Mouse (Mus musculus) left cerebral cortex, postnatal 10 days (tissue): ENCODE results near the gene Slc26a3. TPM values are rescaled to one million over a fixed set of nuclear protein-coding genes. Genes with fewer than 3 reads are reported as not detected.

Experiments
- DNase-seq, 2 experiments: peaks; one replicate each; pipeline ENCODE4 v3.0.0; 2021 to 2022; ENCODE audit warnings: low spot score in 2 of 2, mixed read lengths in 1 of 2; ENCODE audit errors: extremely low spot score in 1 of 2
- intact Hi-C: fragments of 180-260 bp; cut with DNase I; formaldehyde crosslinking; loops from one replicate; pipeline ENCODE4 v1.15.1; 2025
- total RNA-seq, 2 experiments: library from RNA; stranded (reverse); gene quantifications; 2 replicates each; pipeline ENCODE4 v1.2.3; 2021

Slc26a3 gene
- total RNA-seq, 2 experiments from 2014 or later = 0.11 to 0.20 TPM

DNA sequence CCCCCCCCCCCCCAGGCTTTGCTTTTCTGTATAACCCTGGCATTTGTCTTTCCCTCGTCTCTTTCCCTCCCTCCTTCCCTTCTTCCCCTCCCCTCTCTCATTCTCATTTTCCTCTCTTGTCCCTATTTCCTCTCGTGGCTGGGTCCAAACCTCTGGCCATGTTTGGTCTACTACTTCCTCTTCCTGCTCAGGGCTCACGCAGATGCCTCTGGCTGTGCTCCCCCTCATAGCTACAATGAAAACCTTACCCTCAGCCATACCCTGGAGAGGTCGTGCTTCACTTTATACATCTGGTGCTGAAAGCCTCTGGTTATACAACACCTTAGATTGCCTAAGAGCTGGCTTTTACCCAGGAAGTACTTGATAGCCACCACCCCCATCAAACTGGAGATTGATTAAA lies 110.6 kb downstream of the Slc26a3 start:
- DNase-seq = no peak
- intact Hi-C loops = loop anchor here (5.0 to 10.0 kb wide), 2 partner anchors 154 to 206 kb away; partner anchors contain the start of genes Cog5 and Dus4l

DNA sequence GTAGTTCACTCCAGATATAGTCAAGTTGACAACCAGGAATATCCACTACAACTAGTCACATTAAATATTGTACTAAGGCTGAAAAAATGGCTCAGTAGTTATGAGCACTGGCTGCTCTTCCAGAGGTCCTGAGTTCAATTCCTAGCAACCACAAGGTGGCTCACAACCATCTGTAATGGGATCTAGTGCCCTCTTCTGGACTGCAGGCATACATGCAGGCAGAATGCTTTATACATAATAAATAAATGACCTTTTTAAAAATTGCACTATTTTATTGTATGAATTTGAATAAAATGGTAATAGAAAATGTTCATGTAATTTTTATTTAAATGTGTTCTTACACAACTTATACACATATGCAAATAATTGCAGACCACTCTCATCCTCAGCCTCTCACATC lies 112.5 kb downstream of the Slc26a3 start:
- no peak for DNase-seq
- intact Hi-C loops = loop anchor here (5.0 to 10.0 kb wide), 2 partner anchors 152 to 204 kb away; partner anchors contain the start of genes Cog5 and Dus4l

DNA sequence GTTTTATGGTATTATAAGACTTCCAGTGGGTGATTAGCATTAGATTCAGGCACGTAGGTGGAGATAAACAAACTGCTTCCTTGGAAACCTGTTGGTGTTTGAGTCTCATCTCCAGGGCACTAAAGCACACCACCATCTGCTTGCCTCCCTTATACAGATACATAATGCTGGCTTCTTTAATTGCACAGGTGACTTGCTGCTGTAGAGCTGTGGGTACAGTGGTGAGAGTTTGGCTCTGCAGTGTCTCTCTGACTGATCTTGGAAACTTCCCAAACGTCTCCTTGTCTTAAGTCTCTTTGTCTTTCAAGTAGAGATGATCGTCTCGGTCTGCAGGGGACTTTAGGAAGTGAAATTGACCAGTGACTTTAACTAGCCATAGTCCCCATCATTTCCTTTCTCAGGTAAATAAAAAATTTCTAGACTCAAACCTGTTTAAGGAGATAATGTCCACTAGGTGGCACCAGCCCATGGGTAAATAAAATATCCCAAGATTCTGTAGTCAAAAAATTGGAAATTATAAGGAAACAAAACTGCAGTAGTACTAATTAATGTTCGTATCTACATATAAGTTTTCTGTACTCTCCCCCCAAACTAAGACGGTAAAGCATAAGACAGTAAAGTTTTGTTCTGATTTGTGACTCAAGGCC lies 117.2 kb downstream of the Slc26a3 start:
- intact Hi-C loops = loop anchor here (5.0 to 10.0 kb wide), 2 partner anchors 147 to 414 kb away; partner anchors contain the start of genes Cog5 and Dus4l
- DNase-seq = no peak

DNA sequence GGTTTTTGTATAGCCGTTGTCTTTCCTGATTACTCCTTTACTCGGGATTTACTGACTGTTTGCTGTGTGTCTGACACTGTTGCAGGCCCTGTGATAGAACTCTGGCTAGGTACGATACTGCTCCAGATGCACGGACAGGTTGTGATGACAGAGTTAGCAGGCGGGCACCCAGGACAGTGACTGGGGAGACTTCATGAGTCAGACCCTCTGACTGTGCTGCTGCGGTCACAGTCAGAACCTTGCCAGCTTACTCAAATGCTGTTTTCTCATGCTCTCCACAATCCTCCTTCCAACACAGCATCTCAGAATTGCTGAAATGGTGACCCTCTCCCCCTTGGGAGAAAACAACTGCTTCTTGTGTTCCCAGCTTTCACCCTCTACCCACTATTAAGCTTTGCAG lies 117.8 kb downstream of the Slc26a3 start:
- intact Hi-C loops = loop anchor here (5.0 to 10.0 kb wide), 2 partner anchors 146 to 414 kb away; partner anchors contain the start of genes Cog5 and Dus4l

DNA sequence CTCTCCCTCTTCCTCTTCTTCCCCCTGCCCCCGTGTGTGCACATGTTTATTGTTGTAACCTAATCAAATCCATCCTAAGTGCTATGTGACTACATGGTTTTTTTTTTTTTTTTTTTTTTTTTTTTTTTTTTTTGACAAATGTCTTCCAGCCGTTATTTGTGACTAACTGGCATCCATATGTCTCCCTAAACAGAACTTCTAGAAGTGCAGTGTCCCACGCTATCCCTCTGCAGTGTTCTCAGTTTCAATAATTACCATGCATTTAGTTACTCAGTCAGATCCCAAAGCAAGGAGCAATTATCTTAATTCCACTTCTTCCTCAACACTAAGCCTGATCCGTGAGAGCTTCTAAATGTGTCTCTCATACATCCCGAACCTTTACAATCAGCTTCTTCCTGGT lies 120.5 kb downstream of the Slc26a3 start:
- intact Hi-C loops = no loop called here
- DNase-seq = no peak

More for the DNA sequence above, 117.8 kb downstream of the Slc26a3 start:
- DNase-seq = no peak

DNA sequence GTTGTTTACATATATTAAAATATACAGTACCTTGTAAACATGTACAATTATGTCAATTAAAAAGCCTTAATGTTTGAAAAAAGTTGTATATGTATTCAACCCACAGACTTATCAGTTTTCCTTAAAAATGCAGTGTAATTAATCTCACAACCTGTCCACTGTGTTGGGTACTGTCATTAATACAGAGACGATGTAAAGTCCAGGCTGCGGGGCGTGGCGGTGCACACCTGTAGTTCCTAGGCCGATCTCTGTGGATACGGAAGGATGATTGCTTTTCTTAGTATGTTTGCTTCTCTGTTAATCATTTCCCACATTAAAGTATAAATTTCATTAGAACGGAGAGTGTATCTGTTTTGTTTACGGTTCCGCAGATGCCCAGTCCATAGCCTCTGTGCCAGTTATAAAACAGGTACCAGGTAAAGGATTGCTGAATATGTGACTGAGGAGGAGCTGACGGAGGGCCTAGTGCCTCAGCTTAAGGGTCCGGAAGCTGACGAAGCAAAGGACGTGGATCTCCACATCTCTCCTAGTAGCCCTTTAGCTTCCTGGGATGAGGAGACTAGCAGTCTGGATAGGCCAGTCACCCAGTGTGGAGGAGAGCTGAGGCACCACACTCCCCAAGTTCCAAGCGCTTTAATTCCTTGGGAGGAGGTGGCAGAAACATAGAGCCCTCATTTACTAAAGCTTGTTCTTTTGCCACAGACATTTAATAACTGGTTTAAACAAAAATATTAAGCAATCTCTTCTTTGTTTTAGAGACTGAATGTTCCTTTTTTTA lies 122.2 kb downstream of the Slc26a3 start:
- intact Hi-C loops = no loop called here
- DNase-seq = no peak

DNA sequence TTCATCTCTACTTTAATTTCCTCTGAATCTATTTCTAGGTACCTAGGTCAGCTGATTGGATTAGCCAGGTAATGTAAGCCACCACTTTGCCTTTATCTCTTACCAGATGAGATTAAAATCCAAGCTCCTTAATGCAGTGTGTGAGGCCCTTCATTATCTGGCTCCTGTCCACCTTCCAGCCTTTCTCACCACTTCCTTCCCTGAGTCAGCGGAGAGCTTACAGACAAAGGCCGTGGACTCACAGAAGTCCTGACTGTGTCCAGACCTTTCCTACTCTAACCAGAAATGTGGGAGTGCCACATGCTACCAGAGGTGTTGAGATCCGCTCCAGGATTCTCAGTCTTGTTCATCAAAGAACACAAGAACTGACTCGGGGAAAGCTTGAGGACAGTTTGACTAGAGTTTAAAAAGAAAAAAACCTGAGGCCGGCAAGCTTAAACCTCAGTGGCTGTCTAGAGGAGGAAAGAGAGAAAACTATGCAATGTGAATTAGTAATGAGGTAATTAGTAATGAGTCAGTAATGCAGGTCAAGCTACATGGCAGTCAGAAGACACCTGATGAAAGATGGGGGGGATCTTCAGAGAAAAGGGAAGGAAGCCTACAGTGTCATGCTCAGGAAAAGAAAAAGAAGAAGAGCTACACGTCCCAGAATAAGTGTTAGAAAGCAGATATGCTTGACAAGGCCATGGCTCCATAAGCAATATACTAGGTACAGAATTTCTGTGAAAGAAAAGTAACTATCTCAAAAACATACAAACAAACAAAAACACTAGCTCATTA lies 123.2 kb downstream of the Slc26a3 start:
- no peak for DNase-seq
- intact Hi-C loops = no loop called here

DNA sequence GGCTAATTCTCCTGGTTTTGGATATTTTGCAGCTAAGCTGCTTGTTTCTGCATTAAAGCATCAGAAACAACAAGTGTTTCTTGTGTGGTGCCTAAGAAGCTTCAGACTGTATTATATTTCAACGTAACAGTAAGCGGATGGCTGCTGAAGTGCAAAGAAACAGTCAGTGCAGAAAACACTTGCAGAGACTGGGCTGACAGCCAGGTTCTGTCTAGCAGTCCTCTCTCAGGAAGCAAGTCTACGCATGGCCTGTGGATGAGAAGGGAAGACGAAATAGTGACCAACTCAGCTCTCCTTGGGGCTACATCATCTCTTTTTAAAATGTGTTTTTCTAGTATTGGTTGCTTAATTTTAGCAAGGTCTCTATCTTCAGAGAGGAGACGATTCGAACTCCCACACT lies 129.4 kb downstream of the Slc26a3 start:
- intact Hi-C loops = no loop called here
- DNase-seq = peak; percentile 33 to 62

DNA sequence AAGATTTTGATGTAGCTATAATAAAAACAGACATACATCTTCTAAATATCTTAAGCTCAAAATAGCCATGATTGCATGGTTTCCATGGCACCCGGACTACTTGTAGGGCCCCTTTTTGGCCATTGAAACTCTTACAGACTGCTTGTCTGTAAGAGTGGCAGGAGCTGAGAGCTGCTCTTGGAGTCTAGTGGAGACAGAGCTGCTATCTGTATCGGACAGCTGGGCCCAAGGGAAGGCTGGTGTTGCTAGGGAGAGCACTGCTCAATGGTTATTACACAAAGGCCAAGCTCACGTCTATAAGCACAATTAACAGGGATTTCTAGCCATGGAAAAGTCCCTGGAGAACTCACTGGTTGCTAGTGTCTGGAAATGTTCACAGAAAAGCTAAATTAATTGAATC lies 130.7 kb downstream of the Slc26a3 start:
- DNase-seq = peak in 1 of 2 experiments; percentile 59
- intact Hi-C loops = no loop called here

Other genes with a start within 250 kb of the Slc26a3 start
- not detected for gene Gm6993, start 150.1 kb upstream of the Slc26a3 start, total RNA-seq
- 10 to 100 TPM; 33.1 to 35.1 TPM for gene Lamb1, start 125.6 kb upstream of the Slc26a3 start, total RNA-seq
- gene Dld, start 39.4 kb upstream of the Slc26a3 start, total RNA-seq = 100 to 1,000 TPM; 111 to 119 TPM
- 10 to 100 TPM; 22.5 to 22.6 TPM for gene Cbll1, start 108.7 kb downstream of the Slc26a3 start, total RNA-seq
- 1 to 10 TPM in 1 of 2 experiments, under 1 TPM in 1; 0.84 to 1.3 TPM for gene Slc26a4, start 169.1 kb downstream of the Slc26a3 start, total RNA-seq
- 10 to 100 TPM; 22.6 to 24.5 TPM for gene Bcap29, start 243.8 kb downstream of the Slc26a3 start, total RNA-seq